Mouse (Mus musculus): ENCODE measurements around the gene Abhd17c.
"Not testable (repeated sequence)": the region's sequence is repeated elsewhere in the genome, so short reads cannot be mapped to it uniquely, and the experiment has no call there.

The Abhd17c gene

DNA sequence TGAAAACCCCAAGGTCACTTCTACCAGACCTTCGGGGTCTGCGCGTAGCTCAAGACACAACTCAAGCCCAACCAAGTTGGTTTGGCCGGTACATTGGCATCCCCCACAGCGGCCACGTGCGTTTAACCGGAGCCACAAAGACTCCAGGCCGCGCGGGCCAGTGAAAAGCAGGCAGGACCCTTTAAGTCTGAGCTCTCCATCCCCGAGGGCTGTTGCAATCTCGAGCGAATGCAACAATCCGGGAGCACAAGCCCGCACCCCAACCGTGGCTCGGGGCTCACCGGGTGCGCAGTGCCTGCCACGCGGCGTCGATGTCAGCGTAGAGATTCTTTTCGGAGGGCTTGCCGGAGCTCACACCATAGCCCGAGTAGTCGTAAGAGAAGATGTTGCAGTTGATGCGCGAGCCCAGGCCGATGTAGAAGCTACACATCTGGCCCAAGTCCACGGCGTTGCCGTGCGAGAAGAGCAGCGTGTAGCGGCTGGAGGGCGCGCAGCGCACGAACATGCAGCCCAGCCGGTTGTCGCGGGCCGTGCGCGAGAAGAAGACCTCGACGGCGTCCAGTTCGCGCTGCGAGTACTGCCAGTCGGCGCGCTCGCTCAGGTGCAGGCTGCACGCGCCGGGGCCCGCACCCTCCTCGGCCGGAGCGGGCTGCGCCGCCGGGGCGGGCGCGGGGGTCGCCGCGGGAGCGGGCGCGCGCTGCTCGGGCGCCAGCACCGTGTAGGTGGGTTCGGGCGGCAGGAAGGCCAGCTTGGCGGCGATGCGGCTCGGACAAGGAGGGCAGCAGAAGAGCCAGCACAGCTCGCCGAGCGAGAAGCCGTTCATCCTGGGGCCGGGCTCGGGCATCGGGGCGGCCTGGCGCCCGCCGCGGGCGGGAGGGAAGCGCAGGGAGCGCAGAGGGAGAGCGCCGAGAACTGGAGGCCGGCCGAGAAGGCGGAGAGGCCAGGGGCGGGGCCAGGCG, at the start of gene Abhd17c:
Gene Abhd17c (minus strand): TSS at position 893 of the 959 bp plus-strand sequence.
- peak; percentile 13 for DNase-seq (ENCODE audit: low spot score)

DNA sequence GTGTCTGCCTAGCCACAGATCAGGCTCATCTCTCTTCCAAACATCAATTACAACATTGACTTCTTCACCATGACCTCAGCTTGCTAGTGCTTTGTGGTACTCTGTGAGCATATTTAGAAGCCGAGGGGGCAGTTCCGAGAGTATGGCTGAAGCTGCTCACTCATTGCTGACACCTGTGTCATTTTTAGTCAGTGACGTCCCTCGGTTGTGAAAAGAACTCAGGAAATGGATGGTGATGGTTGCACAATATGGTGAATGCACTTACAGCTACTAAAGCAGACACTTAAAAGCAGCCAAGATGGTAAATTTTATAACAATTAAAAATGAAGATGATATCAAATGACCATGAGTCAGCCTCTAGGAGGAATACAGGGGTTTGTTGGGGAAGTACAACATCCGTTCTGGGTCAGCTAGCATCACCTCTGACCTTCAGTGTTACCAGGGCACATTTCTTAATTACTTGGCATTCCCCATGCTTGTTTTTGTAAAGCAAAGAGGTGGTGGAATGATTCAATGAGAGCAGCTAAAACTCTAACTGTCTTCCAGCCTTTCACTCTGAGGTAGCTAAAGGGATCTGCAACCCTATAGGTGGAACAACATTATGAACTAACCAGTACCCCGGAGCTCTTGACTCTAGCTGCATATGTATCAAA, 45.6 kb upstream of the Abhd17c start:
- no peak for DNase-seq (ENCODE audit: low spot score)

GRCm38 (mm10) chr7:84196221-84196620, 44.5 kb upstream of the Abhd17c start:
- DNase-seq (ENCODE audit: low spot score), result no peak

- no peak for DNase-seq (ENCODE audit: low spot score)
These were observed 40.6 kb upstream of the Abhd17c start for GRCm38 (mm10) chr7:84192256-84192655.

GRCm38 (mm10) chr7:84191476-84191875, 39.8 kb upstream of the Abhd17c start:
- DNase-seq (ENCODE audit: low spot score), result no peak

DNA sequence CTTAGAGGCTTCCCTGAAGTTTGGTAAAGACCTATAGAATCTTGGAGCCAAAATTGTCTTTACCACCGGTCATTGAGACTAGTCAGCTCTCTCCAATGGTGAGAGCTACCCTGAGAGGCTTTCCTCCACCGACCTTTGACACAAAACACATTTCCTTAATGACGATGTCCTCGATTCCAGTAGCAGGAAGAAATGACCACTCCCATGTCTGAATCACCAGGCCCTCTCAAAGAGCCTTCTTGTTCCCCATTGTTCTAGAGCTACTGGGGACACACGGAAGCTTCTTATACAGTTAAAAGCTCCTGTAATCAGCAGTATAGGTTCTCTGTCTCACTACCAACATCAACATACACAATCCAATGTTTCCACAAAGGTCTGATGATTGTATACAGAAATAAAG, 36.5 kb upstream of the Abhd17c start:
- no peak for DNase-seq (ENCODE audit: low spot score)

DNA sequence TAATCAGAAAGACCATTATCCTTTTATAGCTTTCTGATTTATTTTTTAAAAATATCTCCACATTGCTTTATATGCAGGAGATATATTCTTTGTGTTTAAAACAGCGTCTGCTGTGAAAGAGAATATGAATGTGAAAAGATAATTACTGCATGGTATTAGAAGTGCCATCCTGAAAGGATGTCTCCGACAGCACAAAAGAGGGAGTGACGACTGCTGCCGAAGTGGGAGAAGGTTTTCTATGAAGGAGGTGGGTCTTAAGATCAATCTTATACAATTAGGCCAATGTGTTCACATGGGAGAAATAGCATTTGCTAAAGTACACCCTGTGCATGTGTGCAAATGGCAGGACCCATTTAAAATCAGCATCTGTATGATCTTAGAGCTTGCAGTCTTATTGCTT, 33.5 kb upstream of the Abhd17c start:
- DNase-seq (ENCODE audit: low spot score), result no peak

DNA sequence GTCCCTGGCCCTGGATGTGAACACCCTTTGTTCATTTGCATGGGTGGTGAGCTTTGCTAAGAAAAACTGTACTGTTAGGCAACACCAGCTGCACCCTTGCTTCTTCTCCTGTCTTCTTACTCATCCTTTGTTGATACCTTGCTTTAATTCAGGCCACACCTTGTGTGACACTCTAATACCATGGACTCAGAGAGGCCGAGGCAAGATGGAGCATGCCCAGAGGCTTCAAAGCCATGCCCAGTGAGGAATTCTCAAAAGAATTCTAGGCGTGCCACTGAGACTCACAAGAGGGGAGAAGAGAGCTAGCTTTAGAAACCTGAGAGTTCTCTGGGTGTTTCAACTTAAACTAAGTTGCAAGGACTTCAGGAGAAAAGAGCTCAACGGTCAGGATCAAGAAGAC, 33.0 kb upstream of the Abhd17c start:
- DNase-seq (ENCODE audit: low spot score), result no peak

GRCm38 (mm10) chr7:84178809-84179208, 27.1 kb upstream of the Abhd17c start:
- not testable (repeated sequence) for DNase-seq (ENCODE audit: low spot score)

DNA sequence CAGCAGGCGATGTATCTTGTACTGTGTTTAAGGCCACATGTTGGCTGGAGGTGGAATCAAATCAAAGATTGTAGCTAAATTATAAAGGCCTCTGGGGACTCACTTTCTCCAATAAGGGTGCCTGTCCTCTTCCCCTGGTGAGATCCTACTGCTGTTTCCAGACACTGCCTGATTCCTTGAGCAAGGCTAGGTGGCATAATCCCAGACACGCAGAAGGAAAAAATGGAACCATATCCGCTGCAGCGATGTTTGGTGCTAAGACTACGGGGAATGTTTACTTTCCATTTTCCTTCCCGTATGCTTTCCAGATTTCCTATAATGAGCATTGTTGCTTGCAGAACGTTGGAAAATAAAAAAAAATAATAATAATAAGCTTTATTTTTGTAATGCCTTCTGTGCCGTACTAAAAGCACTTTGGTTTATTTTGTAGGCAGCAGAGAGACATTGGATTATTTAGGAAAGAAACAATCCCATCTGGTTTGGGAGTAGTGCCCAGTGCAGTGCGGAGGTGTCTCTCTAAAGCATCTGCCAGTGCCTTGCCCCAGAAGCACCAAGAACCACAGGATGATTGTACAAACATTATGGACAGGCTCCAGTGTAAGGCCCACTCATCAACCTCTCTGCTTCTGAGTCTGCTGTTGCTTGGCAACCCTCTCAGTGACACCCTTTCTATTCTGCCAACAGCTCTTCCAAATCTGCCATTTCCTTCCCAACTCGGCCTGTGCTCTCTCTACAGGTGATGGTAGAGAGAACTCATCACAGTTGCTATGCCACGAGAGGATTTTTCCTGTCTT, 23.2 kb upstream of the Abhd17c start:
- peak; percentile 54 for DNase-seq (ENCODE audit: low spot score)

DNA sequence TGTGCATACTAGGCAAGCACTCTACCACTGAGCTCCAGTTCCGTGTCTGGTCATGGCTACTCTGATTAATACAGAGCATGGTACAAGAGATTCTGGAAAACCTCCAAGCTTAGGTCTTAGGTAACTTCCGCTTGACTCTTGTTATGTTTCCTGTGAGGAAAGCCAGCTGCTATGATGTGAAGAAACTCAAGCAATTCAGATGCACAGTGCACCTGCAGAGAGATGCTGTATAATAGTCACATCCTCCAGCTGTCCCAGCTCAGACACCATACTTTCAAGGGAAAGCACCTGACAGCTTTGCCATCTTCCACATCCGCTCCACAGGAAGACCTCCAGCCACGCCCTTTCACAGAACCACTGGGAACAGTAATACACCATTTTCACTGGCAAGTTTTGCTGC, 21.7 kb upstream of the Abhd17c start:
- DNase-seq (ENCODE audit: low spot score), result no peak

GRCm38 (mm10) chr7:84171177-84171787, 19.6 kb upstream of the Abhd17c start:
- no peak for DNase-seq (ENCODE audit: low spot score)

DNA sequence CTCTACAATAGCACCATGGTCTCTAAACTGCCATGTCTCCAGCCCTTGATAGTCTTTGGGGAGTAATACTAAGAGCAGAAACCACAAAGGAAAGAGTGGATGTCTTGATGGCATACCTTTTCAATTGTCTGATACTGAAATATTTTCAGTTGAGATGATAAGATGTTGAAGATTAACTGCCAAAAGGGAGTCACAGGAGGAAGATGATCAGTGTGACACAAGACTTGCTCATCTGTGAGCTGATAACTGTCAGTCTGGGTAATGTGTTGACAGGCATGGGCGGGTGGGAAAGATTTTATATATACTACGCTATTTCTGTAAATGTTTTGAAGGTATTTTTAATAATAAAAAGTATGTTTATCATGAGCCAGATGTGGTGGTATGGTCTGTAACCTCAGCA, 16.7 kb upstream of the Abhd17c start:
- DNase-seq (ENCODE audit: low spot score), result no peak

GRCm38 (mm10) chr7:84166721-84167419, 15.2 kb upstream of the Abhd17c start:
- no peak for DNase-seq (ENCODE audit: low spot score)

- no peak for DNase-seq (ENCODE audit: low spot score)
These were observed 14.3 kb upstream of the Abhd17c start for GRCm38 (mm10) chr7:84166007-84166406.

GRCm38 (mm10) chr7:84165288-84165687, 13.6 kb upstream of the Abhd17c start:
- DNase-seq (ENCODE audit: low spot score), result no peak

GRCm38 (mm10) chr7:84164880-84165279, 13.2 kb upstream of the Abhd17c start:
- DNase-seq (ENCODE audit: low spot score), result no peak

DNA sequence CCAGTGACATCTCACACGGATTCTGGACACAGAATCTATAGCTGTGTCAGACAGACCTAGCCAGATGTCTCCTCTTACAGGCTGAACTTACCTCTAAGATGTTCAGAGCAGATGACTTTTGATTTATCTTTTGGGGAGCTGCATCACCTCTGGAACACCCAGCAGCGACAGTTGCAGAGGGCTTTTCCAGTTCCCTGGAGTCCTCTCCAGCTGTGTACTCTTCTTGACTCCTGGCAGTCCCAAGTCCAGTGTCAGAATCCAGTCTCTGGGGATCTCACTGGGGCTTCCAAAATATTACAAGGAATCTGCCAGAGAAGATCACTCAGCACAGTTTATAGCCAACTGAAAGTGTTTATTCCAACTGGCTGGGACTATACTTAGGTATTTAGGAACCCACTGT, 12.7 kb upstream of the Abhd17c start:
- no peak for DNase-seq (ENCODE audit: low spot score)

DNA sequence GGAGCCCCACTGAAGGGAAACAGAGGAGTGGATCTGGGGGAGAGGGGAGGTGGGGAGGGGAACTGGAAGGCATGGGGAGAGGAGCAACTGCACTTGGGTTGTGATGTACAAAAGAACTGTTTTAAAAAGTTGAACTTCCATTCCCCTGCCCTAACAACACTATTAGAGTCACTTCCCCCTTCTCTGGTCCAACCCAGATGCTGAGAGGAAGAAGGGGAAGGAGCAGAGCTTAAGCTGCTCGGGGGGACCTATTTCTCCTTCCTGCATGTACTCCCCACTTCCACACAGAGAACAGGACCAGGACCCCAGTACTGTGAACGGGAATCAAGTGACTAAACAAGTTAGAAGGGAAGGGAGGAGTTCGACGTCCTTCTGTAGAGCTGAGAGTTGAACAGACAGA, 11.9 kb upstream of the Abhd17c start:
- no peak for DNase-seq (ENCODE audit: low spot score)

DNA sequence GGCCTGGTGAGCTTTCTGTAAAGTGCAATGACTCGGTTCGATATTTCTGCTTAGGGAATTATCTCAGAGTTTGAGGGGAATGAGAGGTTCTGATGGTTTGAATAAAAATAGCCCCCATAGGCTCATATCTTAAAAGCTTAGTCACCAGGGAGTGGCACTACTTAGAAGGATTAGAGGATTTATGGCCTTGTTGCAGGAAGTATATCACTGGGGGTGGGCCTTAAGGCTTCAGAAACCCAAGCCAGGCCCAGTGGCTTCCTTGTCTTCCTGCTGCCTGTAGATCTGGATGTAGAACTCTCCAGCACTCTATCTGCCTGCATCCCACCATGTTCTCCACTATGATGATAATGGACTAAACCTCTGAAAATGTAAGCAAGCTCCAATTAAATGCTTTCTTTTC, 7.7 kb upstream of the Abhd17c start:
- DNase-seq (ENCODE audit: low spot score), result no peak

- DNase-seq (ENCODE audit: low spot score), result no peak
These were observed 2.1 kb upstream of the Abhd17c start for GRCm38 (mm10) chr7:84153821-84154220.
